Mouse (Mus musculus) midbrain, embryonic 13.5 days (tissue): ENCODE results near the gene Cideb. TPM values are rescaled to one million over a fixed set of nuclear protein-coding genes. Genes with fewer than 3 reads are reported as not detected.

Experiments used
- ATAC-seq: fragments of 200-750 bp; cut with Nextera tagmentation; 2 replicates; pipeline ENCODE4 v1.8.0; 2017; ENCODE audit warnings: mild to moderate bottlenecking, moderate TSS enrichment, moderate library complexity
- H3K27ac ChIP-seq: fragments of 300-500 bp; sonication (generic); 2 replicates; pipeline ENCODE4 v1.5.1; 2015; ENCODE audit warnings: inconsistent platforms, mild to moderate bottlenecking, moderate library complexity
- H3K27me3 ChIP-seq: fragments of 300-500 bp; sonication (generic); 2 replicates; pipeline ENCODE4 v1.6.1; 2015; ENCODE audit warnings: mild to moderate bottlenecking, inconsistent platforms
- H3K36me3 ChIP-seq: fragments of 300-500 bp; sonication (generic); 2 replicates; pipeline ENCODE4 v1.6.1; 2015; ENCODE audit warnings: mild to moderate bottlenecking, inconsistent platforms
- H3K4me1 ChIP-seq: fragments of 300-500 bp; sonication (generic); replicated peaks from 2 replicates; pipeline ENCODE4 v1.6.1; 2015; ENCODE audit warnings: inconsistent platforms
- H3K4me2 ChIP-seq: fragments of 300-500 bp; sonication (generic); replicated peaks from 2 replicates; pipeline ENCODE4 v1.6.1; 2015; ENCODE audit warnings: moderate library complexity, mild to moderate bottlenecking, inconsistent platforms
- H3K4me3 ChIP-seq: fragments of 300-500 bp; sonication (generic); replicated peaks from 2 replicates; pipeline ENCODE4 v1.5.1; 2015; ENCODE audit warnings: mild to moderate bottlenecking, inconsistent platforms
- H3K9ac ChIP-seq: fragments of 300-500 bp; sonication (generic); replicated peaks from 2 replicates; pipeline ENCODE4 v1.6.1; 2015; ENCODE audit warnings: mild to moderate bottlenecking, inconsistent platforms
- H3K9me3 ChIP-seq: fragments of 300-500 bp; sonication (generic); 2 replicates; pipeline ENCODE4 v1.6.1; 2016; ENCODE audit warnings: mild to moderate bottlenecking, inconsistent platforms
- WGBS: fragments of 180-500 bp; shearing (Covaris S2); methylation state at CpG from one replicate; pipeline ENCODE4 v1.1.7; 2015; 5-methylcytosine and 5-hydroxymethylcytosine counted together
- polyA plus RNA-seq: library from polyadenylated mRNA; unstranded; fragments of >200 nt; fragmentation: Nextera tagmentation; extraction: Ambion mirVana; gene quantifications from 2 replicates; pipeline ENCODE4 v1.2.1, GENCODE M21; 2015

The Cideb gene
- 0.19 TPM in 1 of 2 replicates, not detected in the other for polyA plus RNA-seq

DNA sequence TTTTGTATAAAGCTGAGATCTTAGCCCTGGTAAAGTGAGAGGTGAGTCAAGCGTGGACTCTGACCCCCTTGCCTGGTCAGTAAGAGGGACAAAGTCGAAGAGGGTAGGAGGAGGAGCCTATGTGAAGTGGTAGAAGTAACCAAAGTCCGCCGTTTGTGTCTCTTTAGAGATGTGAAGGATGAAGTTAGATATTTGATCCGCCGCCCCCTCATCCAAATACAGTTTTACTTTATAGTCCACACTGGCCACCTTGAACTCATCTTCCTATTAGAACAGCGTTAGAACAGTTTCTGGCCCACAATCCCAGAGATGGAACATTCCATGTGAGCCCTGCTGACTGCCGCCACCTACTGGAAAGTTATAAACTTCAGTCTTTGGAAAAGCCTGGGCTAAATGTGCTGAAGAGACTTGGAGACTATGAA is at the start of gene Cideb:
Gene Cideb (minus strand): TSS at position 96 of the 422 bp plus-strand sequence.
- peaks cover 27% of the 10 kb centered on the region for H3K27me3 ChIP-seq
- 13% methylated on average over 8 of the region's 8 CpGs for WGBS
- H3K27ac ChIP-seq, result no peak within 1 kb of the TSS
- H3K9me3 ChIP-seq, result no peaks in the 10 kb centered on the region
- no peak for ATAC-seq
- peaks cover 33% of the 10 kb centered on the region for H3K36me3 ChIP-seq
- no peak within 1 kb of the TSS for H3K4me2 ChIP-seq
- H3K9ac ChIP-seq, result no peak within 1 kb of the TSS
- no peak within 1 kb of the TSS for H3K4me3 ChIP-seq
- H3K4me1 ChIP-seq, result peaks cover 16% of the 10 kb centered on the region

- H3K27ac ChIP-seq, result no peak overlapping the region
- H3K4me3 ChIP-seq, result no peak overlapping the region
- no peak for ATAC-seq
- H3K4me1 ChIP-seq, result no peaks in the 10 kb centered on the region
- 87% methylated on average over 15 of the region's 15 CpGs for WGBS
- no peak overlapping the region for H3K4me2 ChIP-seq
- no peaks in the 10 kb centered on the region for H3K36me3 ChIP-seq
- no peaks in the 10 kb centered on the region for H3K9me3 ChIP-seq
- H3K27me3 ChIP-seq, result peaks cover 5% of the 10 kb centered on the region; the same call in 1 of the 2 replicates
- H3K9ac ChIP-seq, result no peak overlapping the region
Measured at GRCm38 (mm10) chr14:55795380-55796163, 37.3 kb upstream of the Cideb start.

DNA sequence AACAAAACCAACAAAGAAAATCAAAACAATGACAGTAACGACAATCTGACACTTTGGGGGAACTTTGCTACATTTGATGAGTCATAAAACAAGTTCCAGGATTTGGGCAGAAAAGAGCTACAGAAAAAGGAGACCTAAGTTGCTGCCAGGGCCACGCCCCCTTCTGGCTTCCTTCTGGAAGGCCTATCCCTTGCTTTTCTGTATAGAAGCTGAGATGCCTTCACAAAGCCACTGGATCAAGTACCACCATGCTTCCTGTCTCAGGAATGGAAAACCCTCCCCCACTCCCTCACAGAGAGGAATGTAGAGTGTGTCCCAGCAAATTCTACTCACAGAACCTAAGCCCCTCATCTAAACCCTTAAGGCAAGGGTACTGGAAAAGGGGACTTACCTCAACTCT is 35.7 kb upstream of the Cideb start:
- ATAC-seq, result no peak
- H3K4me2 ChIP-seq, result no peak overlapping the region
- H3K9me3 ChIP-seq, result no peaks in the 10 kb centered on the region
- H3K4me3 ChIP-seq, result no peak overlapping the region
- 67% methylated on average over 2 of the region's 2 CpGs for WGBS
- H3K27me3 ChIP-seq, result peaks cover 22% of the 10 kb centered on the region
- no peak overlapping the region for H3K27ac ChIP-seq
- H3K9ac ChIP-seq, result no peak overlapping the region
- H3K36me3 ChIP-seq, result no peaks in the 10 kb centered on the region
- H3K4me1 ChIP-seq, result no peaks in the 10 kb centered on the region

- no peak overlapping the region for H3K4me2 ChIP-seq
- no peaks in the 10 kb centered on the region for H3K36me3 ChIP-seq
- H3K4me3 ChIP-seq, result no peak overlapping the region
- peaks cover 27% of the 10 kb centered on the region for H3K27me3 ChIP-seq
- no peaks in the 10 kb centered on the region for H3K9me3 ChIP-seq
- no peak overlapping the region for H3K9ac ChIP-seq
- 0 out of 2 replicates have a peak, but pooled peaks cover 3% of the 10 kb centered on the region for H3K4me1 ChIP-seq
- whole genome bisulfite sequencing, result 82% methylated on average over 2 of the region's 2 CpGs
- H3K27ac ChIP-seq, result no peak overlapping the region
- no peak for ATAC-seq
Measured at GRCm38 (mm10) chr14:55793461-55793860, 35.2 kb upstream of the Cideb start.

GRCm38 (mm10) chr14:55788256-55789050 is 30.2 kb upstream of the Cideb start, which contains the start of gene Ripk3:
Ripk3 (minus strand) TSS chr14:55788865.
- no peak for ATAC-seq
- H3K9me3 ChIP-seq, result no peaks in the 10 kb centered on the region
- 7% methylated on average over 40 of the region's 40 CpGs for WGBS

DNA sequence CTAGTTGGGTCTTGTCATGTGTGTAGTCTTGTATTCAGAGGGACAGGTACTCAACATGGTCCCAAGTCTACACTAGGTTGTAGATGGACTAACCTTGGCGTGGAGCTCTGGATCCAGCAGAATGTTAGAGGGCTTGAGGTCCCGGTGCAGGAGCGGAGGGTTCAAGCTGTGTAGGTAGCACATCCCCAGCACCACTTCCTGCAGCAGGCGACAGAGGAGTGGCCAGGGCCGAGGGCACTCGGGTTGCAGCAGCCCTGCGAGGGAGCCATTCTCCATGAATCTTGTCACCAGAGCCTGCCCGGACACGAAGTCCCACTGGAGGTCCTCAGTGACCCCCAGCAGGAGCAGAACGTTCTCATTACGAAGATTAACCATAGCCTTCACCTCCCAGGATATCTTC is 29.5 kb upstream of the Cideb start:
- Histone ChIP-seq H3K4me2 (no peak overlapping the region), H3K36me3 (no peaks in the 10 kb centered on the region), H3K27ac (no peak overlapping the region), H3K9me3 (no peaks in the 10 kb centered on the region), H3K9ac (no peak overlapping the region), H3K4me1 (peaks cover 19% of the 10 kb centered on the region), H3K4me3 (no peak overlapping the region), H3K27me3 (peaks cover 84% of the 10 kb centered on the region)
- ATAC-seq, result no peak
- 36% methylated on average over 11 of the region's 11 CpGs for WGBS

More at GRCm38 (mm10) chr14:55788256-55789050, 30.2 kb upstream of the Cideb start, which contains the start of gene Ripk3:
- Histone ChIP-seq H3K4me3 (peak within 1 kb of the TSS; percentile 22), H3K9ac (peak within 1 kb of the TSS; percentile 33; the same call in 1 of the 2 replicates), H3K27me3 (peaks cover 77% of the 10 kb centered on the region), H3K27ac (no peak within 1 kb of the TSS), H3K4me2 (peak within 1 kb of the TSS; percentile 39), H3K36me3 (no peaks in the 10 kb centered on the region), H3K4me1 (peaks cover 14% of the 10 kb centered on the region)

GRCm38 (mm10) chr14:55785195-55785594 is 26.9 kb upstream of the Cideb start:
- 22% methylated on average over 6 of the region's 6 CpGs for WGBS
- Histone ChIP-seq H3K4me2 (no peak overlapping the region), H3K4me1 (peaks cover 28% of the 10 kb centered on the region), H3K36me3 (no peaks in the 10 kb centered on the region), H3K9ac (no peak overlapping the region), H3K27me3 (peaks cover 89% of the 10 kb centered on the region), H3K27ac (no peak overlapping the region), H3K4me3 (no peak overlapping the region), H3K9me3 (no peaks in the 10 kb centered on the region)
- ATAC-seq, result no peak

DNA sequence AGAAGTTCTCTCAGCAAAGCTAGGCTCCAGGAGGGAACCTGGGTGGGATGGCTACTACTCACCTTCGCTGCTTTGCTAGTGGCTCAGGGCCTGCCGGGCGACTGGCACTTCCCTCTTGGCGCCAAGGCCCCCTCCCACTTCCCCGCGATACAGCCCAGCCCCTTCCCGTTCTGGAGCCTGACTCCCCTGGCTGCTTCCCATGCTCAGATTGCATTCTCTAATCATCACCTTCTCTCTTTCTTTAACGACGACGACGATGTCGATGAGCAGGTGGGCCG is 25.6 kb upstream of the Cideb start, which contains the start of gene Adcy4:
Gene Adcy4 (minus strand): TSS at position 138 of the 278 bp plus-strand sequence.
- H3K9ac ChIP-seq, result peak within 1 kb of the TSS; percentile 39; the same call in 1 of the 2 replicates
- H3K4me3 ChIP-seq, result peak within 1 kb of the TSS; percentile 26
- H3K4me2 ChIP-seq, result peak within 1 kb of the TSS; percentile 46
- no peaks in the 10 kb centered on the region for H3K9me3 ChIP-seq
- H3K4me1 ChIP-seq, result peaks cover 28% of the 10 kb centered on the region
- no peak for ATAC-seq
- H3K36me3 ChIP-seq, result no peaks in the 10 kb centered on the region
- WGBS, result 5% methylated on average over 13 of the region's 13 CpGs
- H3K27me3 ChIP-seq, result peaks cover 76% of the 10 kb centered on the region
- H3K27ac ChIP-seq, result no peak within 1 kb of the TSS

- H3K9ac ChIP-seq, result peak overlapping the region; percentile 39; the same call in 1 of the 2 replicates
- peaks cover 70% of the 10 kb centered on the region for H3K27me3 ChIP-seq
Measured at GRCm38 (mm10) chr14:55783171-55783957, 25.1 kb upstream of the Cideb start.

GRCm38 (mm10) chr14:55782361-55782960 is 24.2 kb upstream of the Cideb start:
- ATAC-seq, result no peak
- Histone ChIP-seq H3K36me3 (no peaks in the 10 kb centered on the region), H3K9ac (no peak overlapping the region), H3K4me2 (no peak overlapping the region), H3K27me3 (peaks cover 61% of the 10 kb centered on the region), H3K4me1 (peaks cover 20% of the 10 kb centered on the region), H3K27ac (no peak overlapping the region), H3K9me3 (no peaks in the 10 kb centered on the region), H3K4me3 (no peak overlapping the region)
- 50% methylated on average over 9 of the region's 9 CpGs for WGBS

More at GRCm38 (mm10) chr14:55783171-55783957, 25.1 kb upstream of the Cideb start:
- no peak overlapping the region for H3K27ac ChIP-seq
- H3K36me3 ChIP-seq, result no peaks in the 10 kb centered on the region
- peaks cover 24% of the 10 kb centered on the region for H3K4me1 ChIP-seq
- H3K9me3 ChIP-seq, result no peaks in the 10 kb centered on the region
- no peak for ATAC-seq
- WGBS, result 1% methylated on average over 31 of the region's 31 CpGs
- H3K4me2 ChIP-seq, result peak overlapping the region; percentile 46
- peak overlapping the region; percentile 26 for H3K4me3 ChIP-seq

DNA sequence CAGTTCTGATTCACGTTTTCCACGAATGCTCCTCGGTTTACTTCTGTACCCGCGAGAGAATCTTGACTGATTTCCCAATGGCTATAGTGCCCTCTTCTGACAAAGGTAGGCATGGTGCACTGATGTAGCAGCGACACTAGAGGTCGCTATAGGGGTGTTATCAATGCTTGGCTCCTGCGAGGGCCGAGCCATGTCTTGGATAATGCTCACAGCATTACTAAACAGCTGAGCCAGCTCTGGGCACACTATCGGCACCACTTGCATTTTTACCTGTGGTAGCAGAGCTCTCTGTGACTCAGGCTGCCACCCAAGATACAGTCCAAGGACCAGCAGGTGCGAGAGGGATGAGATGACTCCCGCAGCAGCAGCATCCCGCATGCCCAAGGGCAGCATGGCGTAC is 23.1 kb upstream of the Cideb start:
- H3K36me3 ChIP-seq, result no peaks in the 10 kb centered on the region
- no peak overlapping the region for H3K9ac ChIP-seq
- peak overlapping the region; percentile 14; the same call in 1 of the 2 replicates for H3K4me3 ChIP-seq
- H3K4me2 ChIP-seq, result peak overlapping the region; percentile 40
- no peak overlapping the region for H3K27ac ChIP-seq
- peaks cover 50% of the 10 kb centered on the region for H3K27me3 ChIP-seq
- ATAC-seq, result peak; percentile 66
- WGBS, result 16% methylated on average over 14 of the region's 14 CpGs
- peaks cover 20% of the 10 kb centered on the region for H3K4me1 ChIP-seq
- no peaks in the 10 kb centered on the region for H3K9me3 ChIP-seq
